Mouse (Mus musculus) thymus, postnatal 0 days (tissue): ENCODE results near the gene Pagr1a. TPM values are rescaled to one million over a fixed set of nuclear protein-coding genes. Genes with fewer than 3 reads are reported as not detected.

Experiments
- DNase-seq: peaks from one replicate; pipeline ENCODE4 v3.0.0-alpha.2; 2015; ENCODE audit warnings: low spot score
- polyA plus RNA-seq: library from polyadenylated mRNA; unstranded; fragments of >200 nt; fragmentation: Nextera tagmentation; extraction: Ambion mirVana; gene quantifications from 2 replicates; pipeline ENCODE4 v1.2.1, GENCODE M21; 2015

The Pagr1a gene
- polyA plus RNA-seq, result 51.8 and 100 TPM in 2 replicates

DNA sequence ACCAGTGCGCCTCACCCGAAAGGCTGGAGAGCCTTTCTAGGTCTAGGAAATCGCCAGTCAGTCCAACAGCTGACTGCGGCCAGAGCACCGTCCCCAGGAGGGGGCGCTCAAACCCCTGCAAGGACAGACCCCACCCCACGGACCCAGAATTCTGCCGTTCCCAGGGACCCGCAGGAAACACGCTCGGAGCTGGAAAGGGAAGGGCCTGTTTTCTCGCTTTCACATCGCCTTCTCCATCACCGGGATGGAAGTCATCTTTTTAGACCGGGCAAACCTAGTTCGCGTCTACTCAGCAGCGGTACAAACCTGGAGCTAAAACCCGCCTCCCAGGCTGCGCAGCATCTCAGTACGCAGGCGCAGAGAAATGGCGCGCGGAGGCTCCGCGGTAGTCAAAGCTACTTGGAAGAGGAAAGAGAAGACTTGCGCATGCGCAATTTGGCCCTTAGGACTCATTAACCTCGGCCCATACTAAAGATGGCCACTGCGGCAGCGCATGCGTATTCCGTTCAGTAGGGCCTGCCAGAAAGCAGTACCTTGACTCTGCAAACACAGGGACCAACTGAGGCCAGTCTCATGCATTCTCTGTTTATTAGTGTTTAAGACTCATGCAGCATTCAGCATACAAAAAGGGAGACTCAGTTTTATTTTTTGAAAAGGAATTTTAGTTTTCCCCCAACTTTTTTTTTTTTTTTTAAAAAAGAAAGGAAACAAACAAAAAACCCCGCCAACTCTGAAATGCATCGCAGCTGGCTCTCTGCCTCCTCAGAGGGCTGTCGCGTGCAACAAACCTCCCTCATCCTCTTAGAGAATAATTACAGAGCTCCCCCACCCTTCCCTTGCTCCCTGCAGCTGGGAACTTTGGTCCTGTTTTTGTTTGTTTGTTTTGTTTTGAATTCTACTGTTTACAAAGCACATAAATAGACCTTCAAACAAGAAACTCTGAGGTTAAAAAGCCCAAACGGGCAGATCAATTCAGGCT, at the start of gene Pagr1a:
Gene Pagr1a (minus strand): TSS at position 382 of the 979 bp plus-strand sequence.
- peak; percentile 100 for DNase-seq

DNA sequence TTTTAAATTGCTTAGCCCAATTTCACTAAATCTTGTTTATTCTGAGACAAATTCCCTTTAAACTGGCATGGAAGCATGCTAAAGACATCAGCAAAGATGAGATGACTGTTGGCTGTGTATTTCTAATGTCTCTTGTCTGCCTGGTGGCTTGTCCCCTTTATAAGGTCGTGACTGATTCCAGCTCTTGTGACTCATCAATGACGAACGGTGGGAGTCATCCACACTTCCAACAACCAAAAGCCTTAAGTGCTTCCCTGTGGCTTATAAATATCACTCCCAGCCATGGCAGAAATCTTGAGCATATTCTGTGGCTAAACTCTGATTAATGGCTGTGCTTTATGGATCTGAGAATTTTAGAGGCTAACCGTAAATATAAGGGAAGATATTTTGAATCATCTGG, 49.2 kb upstream of the Pagr1a start:
- DNase-seq, result no peak

- DNase-seq, result no peak
These were observed 48.4 kb upstream of the Pagr1a start for GRCm38 (mm10) chr7:127065538-127065937.

- DNase-seq, result peak; percentile 15
These were observed 38.0 kb upstream of the Pagr1a start for GRCm38 (mm10) chr7:127055026-127055585.

GRCm38 (mm10) chr7:127041851-127042672, 24.9 kb upstream of the Pagr1a start, which contains the start of gene Kif22:
Kif22 (minus strand) TSS chr7:127042471.
- DNase-seq, result peak; percentile 87

GRCm38 (mm10) chr7:127031244-127031643, 14.1 kb upstream of the Pagr1a start:
- no peak for DNase-seq

GRCm38 (mm10) chr7:127030172-127030571, 13.0 kb upstream of the Pagr1a start:
- DNase-seq, result no peak

- no peak for DNase-seq
These were observed 10.7 kb upstream of the Pagr1a start for GRCm38 (mm10) chr7:127027885-127028284.

GRCm38 (mm10) chr7:127026984-127027726, 10.0 kb upstream of the Pagr1a start, which contains the start of gene Maz:
Maz (minus strand) TSS chr7:127027037.
- DNase-seq, result peak; percentile 100

GRCm38 (mm10) chr7:127026616-127026983, 9.4 kb upstream of the Pagr1a start:
- peak; percentile 91 for DNase-seq

- DNase-seq, result peak; percentile 73
These were observed 9.0 kb upstream of the Pagr1a start for GRCm38 (mm10) chr7:127026161-127026600.

DNA sequence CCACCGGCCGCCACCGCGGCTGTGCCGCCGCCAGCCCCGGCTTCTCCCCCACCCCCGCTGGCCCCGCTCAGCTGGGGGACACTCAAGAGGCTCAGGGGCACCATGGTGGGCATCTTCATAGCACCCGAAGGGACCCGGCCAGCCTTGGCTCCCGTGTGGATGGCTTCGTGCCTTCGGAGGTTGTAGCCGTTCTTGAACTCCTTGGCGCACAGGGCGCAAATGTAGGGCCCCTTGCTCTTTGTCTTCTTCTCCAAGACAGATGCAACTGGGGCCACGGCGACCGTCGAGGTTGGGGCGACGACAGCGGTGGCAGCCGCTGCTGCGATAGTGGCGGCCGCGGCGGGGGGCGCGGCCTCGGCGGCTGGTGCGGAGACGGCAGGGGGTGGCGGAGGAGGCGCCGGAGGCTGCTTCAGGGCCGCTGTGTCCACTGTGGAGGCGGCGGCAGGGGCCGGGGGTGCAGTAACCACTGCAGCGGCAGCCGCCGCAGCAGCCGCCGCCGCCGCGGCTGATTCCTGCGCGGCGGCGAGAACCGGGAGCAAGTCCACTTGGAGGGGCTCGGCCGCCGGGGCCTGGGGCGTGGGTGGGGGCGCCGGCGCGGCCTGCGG, 8.5 kb upstream of the Pagr1a start:
- DNase-seq, result peak; percentile 54

DNA sequence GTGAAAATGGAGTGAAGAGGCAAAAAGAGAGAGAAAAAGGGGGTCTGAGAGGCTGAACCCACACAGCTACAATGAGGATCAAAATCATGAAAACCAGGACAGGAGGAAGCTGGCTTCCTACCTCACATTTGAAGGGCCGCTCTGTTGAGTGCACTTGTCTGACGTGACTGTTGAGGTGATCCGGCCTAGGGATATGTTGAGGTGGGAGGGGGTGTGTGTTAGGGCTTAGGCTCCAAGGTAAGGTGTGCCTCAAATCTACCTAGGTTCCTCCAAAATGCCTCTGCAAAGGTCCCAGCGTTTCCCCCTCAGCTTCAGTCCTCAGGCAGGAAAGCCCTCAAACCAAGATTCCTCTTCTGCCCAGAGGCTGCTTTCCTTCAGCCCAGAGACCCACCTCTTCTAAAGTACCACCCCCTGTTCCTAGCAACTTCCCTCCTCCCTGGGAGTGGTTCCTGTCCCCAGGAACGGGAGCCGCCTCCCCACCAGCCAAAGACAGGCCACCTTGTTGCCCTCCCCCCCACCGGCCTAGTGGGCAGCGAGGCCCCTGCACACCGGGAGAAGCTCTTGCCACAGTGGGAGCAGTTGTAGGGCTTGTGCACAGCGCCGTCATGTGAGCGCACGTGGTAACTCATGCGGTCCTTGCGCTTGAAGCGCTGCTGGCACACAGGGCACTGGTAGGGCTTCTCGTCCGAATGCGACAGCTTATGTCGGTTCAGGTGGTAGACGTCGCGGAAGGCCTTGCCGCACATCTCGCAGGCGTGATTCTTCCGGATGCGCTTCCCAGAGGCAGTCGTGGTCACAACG, 7.8 kb upstream of the Pagr1a start:
- peak; percentile 89 for DNase-seq

DNA sequence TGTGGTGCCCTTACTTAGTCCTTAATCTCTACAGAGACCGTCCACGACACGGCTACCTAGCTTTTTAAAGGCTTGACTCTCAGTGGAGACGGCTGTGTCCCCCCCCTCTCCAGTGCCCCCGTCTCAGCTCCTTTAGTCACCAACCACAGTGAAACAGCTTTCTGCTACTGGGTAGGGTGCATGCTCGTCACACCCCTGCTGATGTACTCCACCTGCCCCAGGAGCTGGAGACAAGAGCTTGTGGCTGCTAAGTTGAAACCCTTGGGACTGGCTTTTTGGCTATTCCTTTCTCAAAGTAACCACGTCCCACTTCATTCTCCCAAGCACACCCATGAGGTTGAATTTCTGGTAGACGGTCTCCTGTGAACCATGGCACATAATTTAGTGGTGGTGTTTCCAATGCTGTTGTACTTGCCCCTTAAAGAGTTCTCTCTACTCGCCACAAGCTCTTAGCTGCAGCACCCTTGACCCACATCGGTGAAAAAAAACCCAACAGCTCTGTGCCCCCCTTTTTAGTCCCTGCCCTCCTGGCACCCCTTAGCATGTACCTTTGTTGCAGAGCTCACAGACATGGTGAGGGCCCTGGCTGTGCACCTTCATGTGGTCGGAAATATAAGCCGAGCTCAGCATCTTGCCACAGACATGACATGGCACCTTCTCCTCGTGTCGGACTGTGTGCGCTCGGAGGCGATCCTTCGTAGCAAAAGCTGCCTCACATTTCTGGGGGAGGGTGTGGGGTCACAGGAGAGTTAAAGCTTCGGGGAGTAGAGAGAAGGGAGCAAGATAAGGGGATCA, 6.9 kb upstream of the Pagr1a start:
- peak; percentile 81 for DNase-seq

DNA sequence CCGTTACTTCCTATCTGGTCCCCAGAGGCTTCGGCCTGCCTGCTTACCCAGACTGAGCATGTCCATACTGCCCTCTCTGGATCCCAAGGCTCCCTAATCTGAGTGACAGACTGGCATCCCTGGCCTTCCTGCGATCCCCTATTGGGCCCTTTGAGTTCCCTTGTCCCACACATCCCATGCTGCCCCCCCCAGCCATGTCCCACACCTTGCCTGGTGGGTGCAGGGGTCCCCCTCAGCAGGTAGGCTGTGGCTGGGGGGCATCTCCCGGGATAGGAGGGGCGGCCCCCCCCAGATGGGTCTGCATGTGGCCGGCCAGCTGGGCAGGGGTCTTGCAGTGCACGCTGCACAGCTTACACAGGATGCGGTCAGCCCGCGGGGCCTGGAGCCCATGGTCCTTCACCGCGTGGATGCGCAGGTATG, 6.1 kb upstream of the Pagr1a start:
- no peak for DNase-seq

DNA sequence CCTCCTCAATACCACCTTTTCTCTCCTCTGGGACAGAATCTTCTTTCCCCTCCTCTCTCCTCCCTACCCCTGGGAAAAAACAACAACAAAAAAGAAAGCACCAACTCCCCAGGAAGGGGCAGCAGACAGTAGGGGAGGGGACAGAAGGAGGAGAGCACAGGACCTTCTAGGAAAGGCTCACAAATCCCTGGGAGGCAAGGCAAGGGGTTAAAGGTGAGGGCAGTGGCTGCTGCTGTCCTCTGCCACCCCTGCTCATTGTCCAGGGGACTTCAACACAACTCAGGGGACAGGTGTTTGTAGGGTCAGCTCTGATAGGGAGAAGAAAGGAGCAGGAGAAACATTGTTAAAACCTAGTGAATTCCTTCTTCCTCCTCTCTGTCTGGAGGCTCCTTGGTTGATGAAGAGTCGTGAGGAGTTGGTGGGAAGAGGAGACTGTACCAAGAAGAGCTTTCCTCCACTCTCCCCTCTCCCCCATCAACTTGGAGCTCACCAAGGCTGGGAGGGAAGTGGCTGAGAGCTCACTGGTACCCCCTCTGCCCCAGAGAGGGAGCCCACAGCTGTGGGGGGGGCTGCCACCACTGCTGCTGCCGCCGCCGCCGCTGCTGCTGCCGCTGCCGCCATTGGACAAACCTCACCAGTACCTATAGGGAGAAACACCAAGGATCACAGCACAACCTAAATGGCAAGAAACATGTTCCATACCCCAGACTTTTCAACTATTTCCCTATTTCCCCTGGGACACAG, 5.5 kb upstream of the Pagr1a start:
- DNase-seq, result no peak

GRCm38 (mm10) chr7:127021563-127022527, 4.7 kb upstream of the Pagr1a start:
- DNase-seq, result peak; percentile 26
